Mouse (Mus musculus) urinary bladder, postnatal 4 days (tissue): ENCODE results near the gene 6030408B16Rik.
A peak's percentile ranks its signal among the peaks of the same experiment; 100 is the strongest.
"Not testable (repeated sequence)": the region's sequence is repeated elsewhere in the genome, so short reads cannot be mapped to it uniquely, and the experiment has no call there.

Experiments
- DNase-seq, 2 experiments: peaks; one replicate each; pipeline ENCODE4 v3.0.0; 2021 to 2022; ENCODE audit warnings: low spot score in 2 of 2

6030408B16Rik gene

DNA sequence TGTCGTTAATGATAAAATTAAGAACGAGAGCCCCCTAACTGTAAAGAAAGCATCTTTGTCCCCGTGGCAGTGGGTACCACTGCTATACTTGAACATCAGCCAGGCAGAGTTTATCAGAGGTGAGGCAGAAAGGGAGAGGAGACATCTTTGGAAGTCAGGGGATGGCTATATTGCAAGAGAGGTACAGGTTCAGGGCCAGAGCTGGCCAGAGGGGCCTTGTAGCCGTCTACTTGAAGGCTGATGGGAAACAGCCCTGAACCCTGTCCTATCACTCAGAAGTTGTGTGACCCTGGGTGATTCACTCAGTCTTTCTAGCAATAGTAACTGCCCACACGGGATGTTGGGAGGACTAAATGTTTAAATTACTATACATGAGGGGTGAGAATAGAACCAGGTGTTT lies 28.1 kb downstream of the 6030408B16Rik start:
- DNase-seq, result no peak

DNA sequence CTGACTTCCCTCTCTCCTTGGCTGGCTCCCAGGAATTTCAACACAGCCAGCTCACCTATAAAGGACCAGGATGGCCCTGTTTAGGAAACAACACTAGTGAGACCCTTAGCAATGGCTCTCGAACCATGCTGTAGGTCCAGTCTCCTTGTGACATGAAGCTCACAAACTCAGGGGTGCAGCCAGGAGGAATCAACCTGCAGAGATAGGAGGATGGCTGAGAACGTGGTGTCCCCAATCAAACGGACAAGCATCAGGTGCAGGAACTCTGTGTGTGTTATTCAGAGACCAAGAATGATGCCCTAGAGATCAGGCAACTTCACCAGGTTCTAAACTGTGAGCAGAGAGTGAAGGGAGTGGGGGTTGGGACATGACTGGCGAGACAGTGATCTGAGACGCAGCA lies 29.1 kb downstream of the 6030408B16Rik start:
- no peak for DNase-seq

- DNase-seq, result no peak
These were observed 29.6 kb downstream of the 6030408B16Rik start for GRCm38 (mm10) chr15:101322640-101323039.

- DNase-seq, result no peak
These were observed 30.5 kb downstream of the 6030408B16Rik start for GRCm38 (mm10) chr15:101323511-101323910.

DNA sequence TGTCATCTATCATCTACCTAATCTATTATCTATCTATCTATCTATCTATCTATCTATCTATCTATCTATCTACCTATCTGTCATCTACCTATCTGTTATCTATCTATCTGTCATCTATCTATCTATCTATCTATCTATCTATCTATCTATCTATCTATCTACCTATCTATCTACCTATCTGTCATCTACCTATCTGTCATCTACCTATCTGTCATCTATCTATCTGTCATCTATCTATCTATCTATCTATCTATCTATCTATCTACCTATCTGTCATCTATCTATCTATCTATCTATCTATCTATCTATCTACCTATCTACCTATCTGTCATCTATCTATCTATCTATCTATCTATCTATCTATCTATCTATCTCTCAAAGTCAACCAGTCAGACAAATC lies 31.4 kb downstream of the 6030408B16Rik start:
- not testable (repeated sequence) for DNase-seq

- DNase-seq, result no peak
These were observed 33.1 kb downstream of the 6030408B16Rik start for GRCm38 (mm10) chr15:101325991-101326534.

DNA sequence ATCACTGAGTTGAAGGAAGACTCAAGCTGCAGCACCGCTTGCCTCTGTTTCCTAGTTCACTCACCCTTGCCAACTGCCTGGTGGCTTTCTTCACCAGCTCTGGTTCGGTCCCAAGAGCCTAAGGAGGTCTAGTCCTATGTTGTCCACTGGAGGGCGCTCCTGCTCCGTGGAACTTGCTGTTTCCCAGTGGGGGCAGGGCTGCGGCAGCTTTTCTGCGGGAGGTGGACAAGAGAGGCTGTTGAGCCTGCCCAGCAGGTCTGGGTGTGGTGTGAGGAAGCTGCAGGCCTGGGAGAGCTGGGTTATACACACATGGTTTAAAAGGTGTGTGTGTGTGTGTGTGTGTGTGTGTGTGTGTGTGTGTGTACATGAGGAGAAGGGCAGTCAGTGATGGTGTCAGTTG lies 34.3 kb downstream of the 6030408B16Rik start:
- peak; percentile 86 to 93 for DNase-seq

- DNase-seq, result no peak
These were observed 36.0 kb downstream of the 6030408B16Rik start for GRCm38 (mm10) chr15:101328876-101329563.

GRCm38 (mm10) chr15:101329564-101329892 lies 36.5 kb downstream of the 6030408B16Rik start:
- DNase-seq, result no peak

DNA sequence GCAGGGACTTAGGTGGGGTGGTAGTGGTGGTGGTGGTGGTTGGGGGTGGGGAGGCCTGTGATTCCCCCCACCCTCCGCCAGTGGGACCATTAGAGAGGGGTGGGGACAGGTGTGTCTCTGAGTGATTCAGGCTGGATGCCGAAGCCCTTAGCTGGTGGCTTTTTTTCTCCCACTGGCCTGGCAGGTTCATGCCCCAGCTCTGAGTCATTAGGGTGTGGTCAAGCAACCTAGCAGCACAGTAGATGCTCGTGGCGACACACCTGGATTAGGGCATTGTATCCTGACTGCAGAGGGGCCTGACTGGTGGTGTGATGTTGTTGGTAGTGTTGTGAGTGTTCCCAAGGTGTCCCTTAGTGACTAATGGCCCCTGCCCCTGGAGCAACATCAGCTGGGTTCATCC lies 38.1 kb downstream of the 6030408B16Rik start:
- DNase-seq, result no peak

- no peak for DNase-seq
These were observed 39.4 kb downstream of the 6030408B16Rik start for GRCm38 (mm10) chr15:101332370-101332769.

- no peak for DNase-seq
These were observed 40.2 kb downstream of the 6030408B16Rik start for GRCm38 (mm10) chr15:101333165-101333564.

DNA sequence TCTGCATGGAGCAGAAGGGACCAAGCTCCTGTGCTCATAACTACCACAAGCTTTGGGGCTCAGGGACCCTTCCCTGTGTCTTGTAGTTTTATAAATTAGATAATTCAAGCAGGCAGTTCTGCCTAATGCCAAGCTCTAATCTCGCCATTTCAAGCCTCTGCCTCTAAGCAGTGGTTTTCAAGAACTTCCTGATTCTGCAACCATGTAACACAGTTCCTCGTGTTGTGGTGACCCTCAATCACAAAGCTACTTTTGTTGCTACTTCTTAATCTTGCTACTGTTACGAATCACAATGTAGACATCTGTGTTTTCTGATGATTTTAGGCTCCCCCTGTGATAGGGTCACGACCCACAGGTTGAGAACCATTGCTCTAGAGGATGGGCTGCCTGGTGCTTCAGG lies 40.6 kb downstream of the 6030408B16Rik start:
- no peak for DNase-seq

DNA sequence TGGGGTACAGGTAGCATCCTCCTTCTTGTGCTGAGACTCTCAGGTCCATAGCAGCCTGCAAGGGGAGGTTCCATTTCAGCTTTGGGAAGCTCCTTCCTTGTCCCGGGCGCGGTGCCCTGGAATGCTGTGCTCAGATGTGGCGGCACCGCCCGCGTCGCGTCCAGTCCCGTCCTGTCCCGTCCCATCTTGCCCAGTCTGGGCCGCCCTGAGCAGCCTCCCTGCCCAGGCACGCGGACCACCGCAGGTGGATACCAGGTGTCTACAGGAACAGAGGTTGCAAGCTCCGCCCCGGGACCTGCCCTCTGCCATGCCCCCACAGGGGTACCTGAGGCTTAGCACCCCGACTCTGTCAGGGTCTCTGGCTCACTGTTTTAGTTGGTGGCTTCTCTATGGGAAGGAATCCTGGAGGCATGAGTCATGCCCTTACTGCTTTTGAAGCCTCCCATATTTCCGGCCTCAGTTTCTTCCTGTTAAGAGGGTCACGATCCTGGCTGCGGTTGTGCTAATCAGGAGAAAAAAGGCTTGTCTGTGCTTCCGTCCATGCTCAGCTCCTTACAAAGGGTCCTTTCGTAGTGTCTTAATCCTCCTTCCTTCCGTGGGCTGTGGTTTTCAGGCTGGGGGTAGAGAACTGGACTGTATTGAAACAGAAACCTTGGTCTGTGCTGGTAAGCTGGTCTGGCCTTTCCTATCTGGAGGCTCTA lies 43.6 kb downstream of the 6030408B16Rik start:
- peak; percentile 69 to 72 for DNase-seq

GRCm38 (mm10) chr15:101338359-101338758 lies 45.3 kb downstream of the 6030408B16Rik start:
- DNase-seq, result no peak

DNA sequence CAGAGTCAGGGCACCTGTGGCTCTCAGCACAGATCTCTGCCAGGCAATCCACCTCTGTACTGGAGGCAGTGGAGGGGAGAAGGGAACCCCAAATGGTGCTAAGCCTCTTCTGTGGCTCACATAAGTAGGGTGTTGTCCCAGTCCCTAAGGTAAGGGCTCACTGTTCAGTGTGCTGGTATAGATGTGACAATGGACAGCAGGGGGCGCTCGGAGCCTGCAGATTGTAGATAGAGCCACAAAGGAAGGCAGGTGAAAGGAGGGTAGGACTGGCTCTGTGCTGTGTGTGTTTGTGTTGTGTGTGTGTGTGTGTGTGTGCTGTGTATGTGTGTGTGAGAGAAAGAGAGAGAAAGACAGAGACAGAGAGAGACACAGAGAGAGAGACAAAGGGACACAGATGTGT lies 46.5 kb downstream of the 6030408B16Rik start:
- peak; percentile 73 to 86 for DNase-seq

DNA sequence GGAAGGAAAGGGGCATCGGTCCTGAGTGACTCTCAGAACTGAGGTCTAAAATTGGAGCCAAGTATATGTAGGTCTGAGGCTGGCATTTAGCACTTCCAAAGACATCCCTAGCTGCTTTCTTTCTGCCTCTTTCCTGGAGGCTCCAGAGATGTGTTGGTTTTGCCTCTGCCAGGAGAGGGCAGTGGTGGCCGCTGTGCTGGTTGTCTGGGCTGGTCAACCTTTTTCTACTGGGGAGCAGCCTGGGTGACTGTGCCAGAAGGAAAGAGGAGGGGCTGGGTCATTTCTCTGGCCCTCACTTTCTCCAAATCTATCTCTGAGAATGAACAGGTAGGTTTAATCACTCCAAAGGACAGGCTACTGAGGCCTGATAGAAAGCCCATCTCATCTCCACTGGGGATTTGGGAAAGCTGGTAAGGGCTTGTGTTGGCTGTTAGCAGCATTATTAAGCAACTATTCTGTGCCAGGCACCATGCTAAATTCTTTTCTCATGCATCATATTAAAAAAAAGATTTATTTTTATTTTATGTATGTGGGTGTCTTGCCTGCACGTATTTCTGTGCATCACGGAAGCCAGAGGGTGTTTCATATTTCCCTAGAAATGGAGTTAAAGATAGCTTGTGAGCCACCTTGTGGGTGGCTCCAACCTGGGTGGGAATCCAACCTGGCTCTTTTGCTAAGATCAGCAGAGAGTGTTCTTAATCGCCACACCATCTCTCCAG lies 48.9 kb downstream of the 6030408B16Rik start:
- DNase-seq, result no peak
